Mouse (Mus musculus): ENCODE data around the gene Nr6a1.

The Nr6a1 gene

GRCm38 (mm10) chr2:38714324-38714723, 213.2 kb downstream of the Nr6a1 start, which contains the start of gene Nr5a1:
Nr5a1 (minus strand) TSS chr2:38714542.
- DNase-seq (ENCODE audit: low read depth, low spot score) = no peak

GRCm38 (mm10) chr2:38713596-38713995, 213.9 kb downstream of the Nr6a1 start:
- DNase-seq (ENCODE audit: low read depth, low spot score) = no peak

DNA sequence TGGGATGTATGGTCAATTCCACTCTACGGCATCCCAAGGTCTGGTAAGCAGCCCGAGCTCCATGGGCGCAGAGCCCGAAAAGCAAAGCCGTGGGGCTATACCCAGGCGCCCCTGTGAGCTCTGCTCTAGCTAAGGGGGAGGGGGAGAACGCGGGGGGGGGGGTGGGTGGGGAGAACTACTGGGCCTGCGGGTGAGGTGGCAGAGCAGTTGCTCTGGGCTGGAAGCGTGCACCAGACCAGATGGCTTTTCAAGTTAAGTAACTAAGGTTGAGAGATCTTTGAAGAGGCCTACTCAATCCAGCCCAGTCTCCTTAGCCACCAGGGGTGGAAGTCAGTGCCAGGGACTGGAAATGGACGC, 214.7 kb downstream of the Nr6a1 start:
- no peak for DNase-seq (ENCODE audit: low read depth, low spot score)

DNA sequence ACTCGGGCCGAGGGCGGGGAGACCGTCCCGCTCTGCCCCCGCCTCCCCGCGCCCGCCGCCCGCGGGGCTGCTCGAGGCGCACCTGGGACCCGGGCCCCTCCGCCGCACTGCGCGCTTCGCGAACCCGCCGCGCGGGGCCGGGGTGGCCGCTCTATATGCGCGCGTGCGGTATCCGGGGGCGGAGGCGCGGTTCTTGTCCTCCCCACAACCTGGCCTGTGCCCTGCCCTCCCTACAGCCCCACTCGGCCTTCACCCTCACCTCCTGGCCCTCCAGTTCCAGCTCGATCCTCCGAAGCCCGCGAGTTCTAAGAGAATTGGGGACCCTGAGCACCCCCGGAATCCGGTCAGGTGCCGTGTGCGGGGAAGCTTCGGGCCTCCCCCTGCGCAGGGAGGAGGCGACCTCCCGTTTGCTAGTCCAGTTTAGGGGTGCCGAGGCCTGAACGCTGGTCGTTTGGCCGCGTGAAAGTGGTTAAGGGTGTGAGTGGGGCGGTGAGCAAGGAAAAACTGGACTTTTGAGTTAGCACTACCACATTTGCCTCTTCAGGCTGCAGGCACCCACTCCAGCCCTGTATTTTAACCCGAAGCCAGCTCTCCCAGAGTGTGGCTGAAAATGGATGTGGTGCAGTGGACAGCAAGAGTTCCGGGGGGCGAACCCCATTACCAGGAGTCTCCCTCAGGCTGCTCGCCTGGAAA, 215.3 kb downstream of the Nr6a1 start:
- DNase-seq (ENCODE audit: low read depth, low spot score) = no peak

- no peak for DNase-seq (ENCODE audit: low read depth, low spot score)
These were observed 216.0 kb downstream of the Nr6a1 start for GRCm38 (mm10) chr2:38711421-38711861.

DNA sequence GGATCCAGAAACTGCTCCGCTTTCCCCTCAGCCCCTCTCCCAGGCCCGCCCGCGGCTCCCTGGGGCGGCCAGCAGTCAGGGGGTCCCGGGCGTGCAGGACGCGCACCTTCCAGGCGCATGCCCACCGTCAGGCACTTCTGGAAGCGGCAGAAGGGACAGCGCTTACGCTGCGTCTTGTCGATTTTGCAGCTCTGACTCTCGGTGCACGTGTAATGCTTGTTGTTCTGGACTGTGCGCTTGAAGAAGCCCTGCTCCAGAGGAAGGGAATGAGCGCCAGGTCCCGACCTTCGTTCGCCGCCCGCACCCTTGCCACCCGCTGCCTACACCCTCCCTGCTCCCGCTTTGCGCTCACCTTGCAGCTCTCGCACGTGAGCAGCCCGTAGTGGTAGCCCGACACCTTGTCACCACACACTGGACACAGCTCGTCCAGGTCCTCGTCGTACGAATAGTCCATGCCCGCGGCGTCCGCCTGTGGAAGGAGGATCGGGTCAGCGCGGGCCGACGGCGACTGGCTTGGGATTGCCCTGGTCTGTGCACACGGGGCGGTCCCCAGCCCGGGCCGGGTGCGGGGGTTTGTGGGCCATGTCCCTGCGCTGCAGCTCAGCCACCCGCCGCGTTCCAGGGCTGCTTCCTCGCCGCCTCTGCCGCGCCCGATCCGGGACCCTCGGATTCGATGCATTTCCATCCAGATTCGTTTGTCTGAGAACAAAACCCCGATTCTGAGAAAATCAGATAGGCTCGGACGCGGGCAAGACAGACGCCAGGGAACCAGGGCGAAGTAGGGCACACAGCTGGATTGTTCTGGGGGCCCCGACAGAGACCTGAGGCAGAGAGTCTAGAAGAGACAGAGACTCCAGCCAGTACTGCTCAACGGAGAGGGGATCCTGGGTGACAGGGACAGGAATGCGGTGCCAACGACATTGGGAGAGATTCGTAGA, 216.9 kb downstream of the Nr6a1 start:
- DNase-seq (ENCODE audit: low read depth, low spot score) = no peak

- no peak for DNase-seq (ENCODE audit: low read depth, low spot score)
These were observed 218.4 kb downstream of the Nr6a1 start for GRCm38 (mm10) chr2:38708907-38709688.

DNA sequence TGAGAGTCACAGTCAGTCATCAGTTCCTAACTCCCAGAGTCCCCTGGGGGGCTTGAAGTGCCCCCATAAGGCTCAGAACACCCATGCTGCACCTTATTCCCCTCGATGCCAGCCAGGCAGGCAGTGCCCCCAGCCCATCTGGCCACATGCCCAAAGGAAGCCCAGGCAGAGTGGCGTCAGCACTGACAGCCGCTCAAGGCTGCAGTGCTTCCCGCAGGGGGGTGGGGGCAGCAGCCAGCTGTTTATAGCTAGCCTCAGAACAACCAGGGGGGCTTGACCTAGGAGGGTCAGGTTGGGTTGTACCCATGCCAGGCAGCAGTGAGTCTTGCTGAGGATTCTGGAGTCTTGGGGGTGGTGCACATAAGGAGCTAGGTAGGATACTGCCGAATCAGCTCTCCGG, 220.8 kb downstream of the Nr6a1 start:
- DNase-seq (ENCODE audit: low read depth, low spot score) = no peak

DNA sequence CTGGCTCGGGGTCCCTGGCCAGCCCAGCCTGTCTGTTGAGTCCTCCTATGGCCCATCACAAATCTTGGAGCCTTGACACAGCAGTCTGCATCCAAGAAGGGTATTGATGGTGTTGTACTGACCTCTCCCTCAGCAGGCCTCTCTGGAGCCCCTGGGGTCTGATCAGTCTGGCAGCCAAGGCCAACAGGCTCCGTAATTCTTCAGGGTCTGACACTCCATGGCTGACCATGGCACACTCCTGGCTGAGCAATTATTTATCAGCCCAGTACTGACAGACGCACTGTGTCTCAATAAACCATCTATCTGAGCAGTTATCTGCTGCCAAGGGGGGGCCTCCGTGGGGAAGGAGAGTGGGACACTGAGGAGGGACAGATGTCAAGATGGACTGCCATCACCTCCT, 222.5 kb downstream of the Nr6a1 start:
- no peak for DNase-seq (ENCODE audit: low read depth, low spot score)

DNA sequence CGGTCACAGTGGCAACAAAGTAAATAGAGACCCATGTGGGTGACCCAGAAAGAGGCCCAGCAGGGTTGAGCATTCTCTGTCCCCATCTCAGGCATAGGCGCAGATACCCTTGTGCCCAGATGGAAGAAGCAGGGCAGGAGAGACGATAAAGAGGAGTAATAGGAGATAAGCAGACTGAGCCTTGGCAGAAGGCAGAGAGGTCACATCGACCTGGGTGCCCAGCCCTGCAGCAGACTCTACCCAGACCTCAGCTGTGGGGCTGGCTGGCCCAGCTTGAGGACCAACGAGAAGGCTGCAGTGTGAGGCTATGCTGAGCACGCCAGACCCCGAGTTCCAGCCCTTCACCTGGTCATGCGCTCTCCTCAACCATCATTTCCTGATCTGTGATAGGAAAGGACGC, 223.2 kb downstream of the Nr6a1 start:
- DNase-seq (ENCODE audit: low read depth, low spot score) = no peak

- DNase-seq (ENCODE audit: low read depth, low spot score) = no peak
These were observed 227.3 kb downstream of the Nr6a1 start for GRCm38 (mm10) chr2:38700177-38700576.

DNA sequence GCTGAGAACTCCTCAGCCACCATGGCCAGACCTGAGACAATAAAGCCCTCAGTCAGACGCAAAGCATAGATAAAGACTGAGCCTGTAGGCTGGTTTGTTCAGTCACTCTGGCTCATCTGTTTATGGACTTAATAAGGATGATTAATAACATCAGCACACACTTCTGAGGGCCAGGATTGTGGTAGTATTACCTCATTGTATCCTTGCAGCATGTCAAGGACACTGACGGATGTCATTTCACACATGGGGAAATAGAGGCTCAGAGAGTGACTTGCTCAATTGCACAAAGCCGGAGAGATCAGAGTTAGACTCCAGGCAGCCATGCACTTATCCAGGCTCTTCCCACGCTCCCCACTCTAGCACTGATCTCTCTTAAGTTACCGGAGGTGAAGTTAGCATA, 228.9 kb downstream of the Nr6a1 start:
- no peak for DNase-seq (ENCODE audit: low read depth, low spot score)

DNA sequence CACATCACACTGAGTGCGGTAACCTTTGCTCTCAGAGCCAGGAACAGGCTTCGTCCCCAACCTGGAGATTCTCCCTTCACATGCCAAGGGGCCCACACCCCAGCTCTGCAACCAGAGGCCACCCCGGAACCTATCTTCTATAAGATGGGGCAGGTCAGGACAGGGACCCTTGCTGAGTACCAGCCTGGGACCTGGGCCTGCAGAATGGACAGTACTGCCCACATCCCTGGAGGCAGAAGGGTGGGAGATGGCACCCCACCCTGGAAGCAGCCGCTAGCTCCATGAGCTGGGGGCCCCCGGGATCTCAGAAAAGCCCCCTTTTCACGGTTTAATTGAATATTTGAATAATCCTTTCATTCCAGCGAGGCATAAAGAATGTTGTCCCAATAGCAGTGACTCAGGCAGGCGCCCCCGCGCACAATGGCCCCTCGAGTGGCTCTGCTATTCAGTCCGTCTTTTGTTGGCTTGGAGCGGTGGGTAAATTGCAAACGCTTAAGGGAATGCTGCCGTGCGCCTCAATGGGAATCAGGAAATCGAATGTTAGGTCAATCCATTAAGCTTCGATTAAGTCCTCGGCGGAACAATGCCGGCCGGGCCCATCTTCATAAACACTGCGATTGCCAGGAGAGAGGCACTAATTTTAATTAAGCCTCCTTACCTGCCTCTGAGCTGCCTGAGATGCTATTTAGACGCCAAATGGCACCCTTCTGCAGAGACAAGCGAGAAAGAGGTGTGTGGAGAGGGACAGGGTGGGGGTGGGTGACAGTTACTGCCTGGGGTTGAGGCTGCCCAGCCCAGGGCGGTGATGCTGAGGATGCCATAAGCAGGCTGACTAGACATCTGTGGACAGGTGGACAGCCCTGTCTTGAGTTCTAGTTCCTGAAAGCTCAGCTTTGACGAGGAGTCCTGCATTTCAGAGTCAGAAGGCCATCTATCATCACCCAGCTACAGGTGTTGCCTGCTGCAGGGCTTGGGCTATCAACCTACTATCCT, 230.1 kb downstream of the Nr6a1 start:
- no peak for DNase-seq (ENCODE audit: low read depth, low spot score)

DNA sequence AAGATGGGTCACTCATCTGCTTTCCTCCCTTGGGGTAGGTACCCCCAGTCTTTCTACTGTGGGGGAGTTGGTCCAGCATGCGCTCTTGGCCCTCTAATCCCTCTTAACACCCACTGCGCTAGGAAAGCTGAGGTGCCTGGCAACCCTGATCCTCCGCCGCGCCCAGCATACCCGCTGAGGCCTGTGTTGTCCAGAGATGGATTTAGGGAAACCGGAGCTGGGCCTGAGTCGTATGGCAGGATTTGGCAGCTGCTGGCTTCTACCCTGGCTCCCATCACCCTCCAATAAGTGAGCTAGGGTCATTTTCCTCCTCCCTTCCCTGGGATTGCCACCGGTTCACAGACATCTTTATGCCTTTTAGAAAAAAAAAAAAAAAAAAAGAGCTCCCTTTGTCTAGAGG, 231.7 kb downstream of the Nr6a1 start:
- DNase-seq (ENCODE audit: low read depth, low spot score) = no peak

- no peak for DNase-seq (ENCODE audit: low read depth, low spot score)
These were observed 235.9 kb downstream of the Nr6a1 start for GRCm38 (mm10) chr2:38691542-38691941.

GRCm38 (mm10) chr2:38689881-38690280, 237.6 kb downstream of the Nr6a1 start:
- DNase-seq (ENCODE audit: low read depth, low spot score) = no peak

DNA sequence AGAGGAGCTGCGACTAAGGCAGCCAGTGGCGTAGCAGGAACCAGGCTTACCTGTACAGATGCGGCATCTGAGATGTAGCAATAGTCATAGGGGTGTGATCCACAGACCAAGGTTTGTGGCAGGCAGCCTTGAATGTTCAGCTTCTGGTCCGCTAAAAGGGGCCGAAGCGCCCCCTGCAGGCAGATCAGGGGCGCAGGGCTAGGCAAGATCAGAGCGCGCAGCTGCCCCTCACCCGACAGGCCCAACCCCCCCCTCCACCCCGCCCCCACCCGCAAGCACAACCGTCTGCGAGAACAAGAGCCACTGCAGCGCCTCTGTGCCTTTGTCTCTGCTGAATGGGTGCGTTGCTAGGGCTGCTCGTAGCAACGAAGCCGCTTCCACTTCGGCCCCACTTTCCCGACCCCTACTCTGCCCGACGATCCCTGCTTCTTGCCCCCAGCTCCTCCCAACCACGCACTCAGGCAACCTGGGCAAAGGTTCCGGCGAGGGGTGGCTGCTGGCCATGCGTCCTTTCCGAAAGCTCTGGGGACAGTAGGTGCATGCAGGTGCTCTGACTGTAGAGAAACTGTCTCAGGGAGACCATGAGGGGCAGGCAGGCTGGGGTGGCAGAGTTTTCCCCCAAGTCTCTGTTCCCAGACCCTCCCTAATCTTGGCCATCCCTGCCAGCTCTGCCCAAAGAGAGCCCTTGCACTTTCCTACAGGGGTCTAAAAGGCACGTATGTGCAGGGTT, 238.5 kb downstream of the Nr6a1 start:
- DNase-seq (ENCODE audit: low read depth, low spot score) = no peak

DNA sequence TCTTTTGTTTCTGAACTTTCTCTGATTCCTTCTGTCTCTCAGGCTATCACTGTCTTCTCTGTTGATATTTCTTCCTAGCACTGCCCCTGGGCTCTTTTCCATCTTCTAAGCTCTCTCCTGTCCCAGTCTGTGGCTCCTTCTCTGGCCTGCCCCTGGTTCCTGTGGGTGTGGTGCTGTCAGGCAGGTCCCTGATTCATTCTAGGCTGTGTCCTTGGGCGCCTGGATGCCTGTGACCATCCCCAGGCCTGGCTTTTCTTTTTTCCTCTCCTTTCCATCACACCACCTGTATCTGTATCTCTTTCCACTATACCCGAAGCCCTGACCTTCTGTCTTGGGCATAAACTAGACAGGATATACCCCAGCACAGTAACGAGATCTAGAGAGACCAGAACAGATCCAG, 241.7 kb downstream of the Nr6a1 start:
- DNase-seq (ENCODE audit: low read depth, low spot score) = no peak

DNA sequence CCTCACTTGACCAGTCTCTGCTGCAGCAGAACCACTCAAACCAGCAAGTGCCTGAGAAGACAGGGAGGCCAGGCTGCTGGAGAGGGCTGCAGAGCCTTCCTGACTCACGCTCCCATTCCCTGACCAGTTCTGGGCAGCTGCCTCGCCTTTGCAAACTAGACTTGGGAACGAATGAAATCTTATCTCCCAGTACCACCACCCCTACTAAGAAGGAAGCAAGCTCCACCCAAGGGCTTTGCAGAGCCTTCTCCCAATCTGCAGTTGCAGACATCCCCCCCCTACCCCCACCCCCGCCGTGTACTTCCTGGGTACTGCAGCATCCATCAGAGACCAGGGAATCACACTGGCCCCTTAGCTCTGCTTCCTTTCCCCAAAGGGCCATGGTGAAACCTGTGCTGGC, 244.4 kb downstream of the Nr6a1 start:
- DNase-seq (ENCODE audit: low read depth, low spot score) = no peak

- no peak for DNase-seq (ENCODE audit: low read depth, low spot score)
These were observed 245.3 kb downstream of the Nr6a1 start for GRCm38 (mm10) chr2:38682209-38682608.
